Mouse (Mus musculus) stomach, embryonic 16.5 days (tissue): ENCODE measurements around the gene Hba-a1. TPM values are rescaled to one million over a fixed set of nuclear protein-coding genes. Genes with fewer than 3 reads are reported as not detected.

Experiments used
- ATAC-seq: fragments of 200-750 bp; cut with Nextera tagmentation; 2 replicates; pipeline ENCODE4 v1.8.0; 2017; ENCODE audit warnings: moderate number of reproducible peaks, moderate TSS enrichment; ENCODE audit not compliant: insufficient read depth, low FRiP score
- H3K27ac ChIP-seq: fragments of 300-500 bp; sonication (generic); 2 replicates; pipeline ENCODE4 v1.5.1; 2014; ENCODE audit warnings: low read length
- H3K27me3 ChIP-seq: fragments of 300-500 bp; sonication (generic); 2 replicates; pipeline ENCODE4 v1.6.1; 2014; ENCODE audit warnings: low read length, control low read depth, mixed read lengths; ENCODE audit not compliant: control insufficient read depth, insufficient read depth
- H3K36me3 ChIP-seq: fragments of 300-500 bp; sonication (generic); 2 replicates; pipeline ENCODE4 v1.6.1; 2014; ENCODE audit warnings: low read length; ENCODE audit not compliant: control insufficient read depth, insufficient read depth
- H3K4me1 ChIP-seq: fragments of 300-500 bp; sonication (generic); 2 replicates; pipeline ENCODE4 v1.6.1; 2014; ENCODE audit warnings: low read length, control low read depth, mixed read lengths; ENCODE audit not compliant: control insufficient read depth, insufficient read depth
- H3K4me2 ChIP-seq: fragments of 300-500 bp; sonication (generic); 2 replicates; pipeline ENCODE4 v1.6.1; 2014; ENCODE audit warnings: low read depth, low read length, mixed read lengths
- H3K4me3 ChIP-seq: fragments of 300-500 bp; sonication (generic); replicated peaks from 2 replicates; pipeline ENCODE4 v1.5.1; 2014; ENCODE audit warnings: mild to moderate bottlenecking, low read length
- H3K9ac ChIP-seq: fragments of 300-500 bp; sonication (generic); 2 replicates; pipeline ENCODE4 v1.6.1; 2014; ENCODE audit warnings: low read length
- H3K9me3 ChIP-seq: fragments of 300-500 bp; sonication (generic); replicated peaks from 2 replicates; pipeline ENCODE4 v1.6.1; 2016; ENCODE audit warnings: low read length, control low read depth; ENCODE audit not compliant: control insufficient read depth
- WGBS: fragments of 180-500 bp; shearing (Covaris S2); extraction: QIAGEN DNeasy Blood & Tissue Kit; methylation state at CpG from one replicate; pipeline ENCODE4 v1.1.7; 2014; 5-methylcytosine and 5-hydroxymethylcytosine counted together
- polyA plus RNA-seq: library from polyadenylated mRNA; unstranded; fragments of >200 nt; fragmentation: Nextera tagmentation; extraction: Ambion mirVana; gene quantifications from 2 replicates; pipeline ENCODE4 v1.2.1, GENCODE M21; 2015

Gene Hba-a1
- polyA plus RNA-seq, 1 experiment from 2014 or later: 5,672 TPM

GRCm38 (mm10) chr11:32316009-32316408 lies 32.7 kb downstream of the Hba-a1 start:
- Histone ChIP-seq H3K9ac (no peak overlapping the region), H3K9me3 (no peaks in the 10 kb centered on the region), H3K27ac (no peak overlapping the region), H3K27me3 (no peaks in the 10 kb centered on the region), H3K4me1 (no peaks in the 10 kb centered on the region), H3K4me2 (no peak overlapping the region), H3K4me3 (no peak overlapping the region), H3K36me3 (no peaks in the 10 kb centered on the region)
- WGBS: 84% methylated on average over 3 of the region's 3 CpGs
- ATAC-seq: no peak

- Histone ChIP-seq H3K36me3 (no peaks in the 10 kb centered on the region), H3K9ac (no peak overlapping the region), H3K27ac (no peak overlapping the region), H3K4me2 (no peak overlapping the region), H3K4me1 (no peaks in the 10 kb centered on the region; the same call in 1 of the 2 replicates), H3K27me3 (no peaks in the 10 kb centered on the region), H3K9me3 (no peaks in the 10 kb centered on the region), H3K4me3 (no peak overlapping the region)
- ATAC-seq: no peak; the same call in 1 of the 2 replicates
- WGBS: 62% methylated on average over 11 of the region's 11 CpGs
Observed at GRCm38 (mm10) chr11:32320507-32321195, 37.3 kb downstream of the Hba-a1 start.

DNA sequence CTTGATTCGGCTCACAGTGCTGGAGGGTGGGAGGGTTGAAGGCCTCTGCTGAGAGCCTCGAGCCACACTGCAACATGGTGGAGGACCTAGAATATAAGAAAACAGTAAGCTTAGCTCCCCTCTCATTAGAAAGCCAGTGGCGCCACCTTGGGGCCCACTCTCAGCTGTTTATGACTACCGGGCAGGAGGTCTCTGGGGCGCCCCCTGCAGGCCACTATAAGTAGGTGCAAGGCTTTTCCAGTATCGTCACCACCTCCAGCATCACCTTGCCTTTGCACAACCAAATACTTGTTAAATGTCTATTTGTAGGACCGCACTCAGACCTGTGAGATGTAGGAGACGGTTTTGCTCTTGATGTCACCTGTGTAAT lies 37.9 kb downstream of the Hba-a1 start:
- Histone ChIP-seq H3K9me3 (no peaks in the 10 kb centered on the region), H3K4me3 (no peak overlapping the region), H3K27ac (no peak overlapping the region), H3K4me2 (no peak overlapping the region), H3K4me1 (no peaks in the 10 kb centered on the region; the same call in 1 of the 2 replicates), H3K27me3 (no peaks in the 10 kb centered on the region), H3K36me3 (no peaks in the 10 kb centered on the region), H3K9ac (no peak overlapping the region)
- no peak; the same call in 1 of the 2 replicates for ATAC-seq
- 40% methylated on average over 8 of the region's 8 CpGs for WGBS

DNA sequence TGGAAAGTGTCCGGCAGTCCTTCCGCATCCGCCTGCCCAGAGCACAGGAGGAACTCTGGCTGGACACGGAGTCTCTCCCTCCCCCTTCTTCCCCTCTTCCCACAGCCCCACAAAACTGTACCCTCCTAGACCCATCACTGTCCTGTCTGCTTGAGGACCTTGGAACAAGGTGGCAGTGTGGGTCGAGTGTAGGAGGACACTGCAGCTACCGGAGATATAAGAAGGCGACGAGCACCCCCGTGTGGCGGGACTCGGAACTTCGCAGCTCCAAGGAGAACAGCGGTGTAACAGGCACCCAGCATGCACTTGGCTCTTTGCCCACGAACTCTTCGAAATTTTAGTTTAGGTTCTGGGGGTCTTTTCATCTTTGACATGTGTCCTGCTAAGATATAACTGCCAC lies 41.3 kb downstream of the Hba-a1 start:
- Histone ChIP-seq H3K4me3 (peak overlapping the region; percentile 40), H3K9me3 (no peaks in the 10 kb centered on the region), H3K27ac (no peak overlapping the region), H3K9ac (peak overlapping the region; percentile 60), H3K4me2 (peak overlapping the region; percentile 52), H3K27me3 (no peaks in the 10 kb centered on the region), H3K36me3 (no peaks in the 10 kb centered on the region), H3K4me1 (no peaks in the 10 kb centered on the region; the same call in 1 of the 2 replicates)
- 11% methylated on average over 15 of the region's 15 CpGs for WGBS
- ATAC-seq: peak; percentile 88

DNA sequence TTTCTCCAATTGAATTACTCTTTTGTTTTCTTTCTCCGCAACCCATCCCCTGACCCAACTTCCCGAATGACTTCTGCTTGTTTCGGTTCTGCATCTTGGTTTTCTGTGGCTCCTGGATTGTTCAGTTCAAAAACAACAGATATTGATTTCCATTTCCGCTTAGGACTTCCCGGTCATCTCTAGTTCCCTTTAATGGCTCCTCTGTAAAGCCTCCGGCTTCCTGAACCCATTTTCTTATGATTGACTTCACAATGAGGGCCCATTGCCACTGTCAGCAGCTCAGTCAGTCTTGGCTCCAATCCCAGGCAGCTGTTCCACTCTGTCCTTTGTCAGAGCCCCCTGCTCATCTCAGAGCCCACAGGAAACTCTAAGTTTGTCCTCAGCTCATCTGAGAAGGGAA lies 47.8 kb downstream of the Hba-a1 start:
- no peak for ATAC-seq
- Histone ChIP-seq H3K9ac (no peak overlapping the region), H3K4me3 (no peak overlapping the region), H3K27me3 (no peaks in the 10 kb centered on the region), H3K27ac (0 out of 2 replicates have a peak overlapping the region, but pooled peaks have one; percentile 14), H3K36me3 (no peaks in the 10 kb centered on the region), H3K4me1 (peaks cover 2% of the 10 kb centered on the region; the same call in 1 of the 2 replicates), H3K4me2 (peak overlapping the region; percentile 26; the same call in 1 of the 2 replicates), H3K9me3 (no peaks in the 10 kb centered on the region)
- WGBS: 44% methylated on average over 6 of the region's 6 CpGs

DNA sequence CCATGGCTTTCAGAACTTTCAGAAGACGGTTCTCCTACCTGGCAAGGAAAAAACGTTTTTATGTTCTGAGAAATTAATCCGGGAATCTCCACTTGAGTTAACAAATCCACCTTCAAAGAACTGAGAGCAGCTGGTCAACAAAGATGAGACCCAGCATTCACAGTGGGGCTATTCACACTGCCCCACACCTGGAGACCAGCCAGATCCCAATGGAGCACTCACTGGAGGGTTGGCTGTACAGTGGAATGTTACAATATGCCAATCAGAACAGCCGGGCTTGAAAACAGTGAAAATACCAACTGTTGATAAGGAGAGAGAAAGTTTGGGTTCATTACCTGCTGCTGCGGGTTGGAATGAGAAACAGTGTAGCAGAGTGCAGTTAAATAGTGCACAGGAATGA lies 48.5 kb downstream of the Hba-a1 start:
- WGBS: 39% methylated on average over 5 of the region's 5 CpGs
- H3K4me3 ChIP-seq: no peak overlapping the region
- H3K27ac ChIP-seq: no peak overlapping the region
- H3K9ac ChIP-seq: no peak overlapping the region
- no peak overlapping the region for H3K4me2 ChIP-seq
- H3K9me3 ChIP-seq: no peaks in the 10 kb centered on the region
- H3K27me3 ChIP-seq: no peaks in the 10 kb centered on the region
- peaks cover 2% of the 10 kb centered on the region; the same call in 1 of the 2 replicates for H3K4me1 ChIP-seq
- H3K36me3 ChIP-seq: no peaks in the 10 kb centered on the region
- no peak for ATAC-seq

DNA sequence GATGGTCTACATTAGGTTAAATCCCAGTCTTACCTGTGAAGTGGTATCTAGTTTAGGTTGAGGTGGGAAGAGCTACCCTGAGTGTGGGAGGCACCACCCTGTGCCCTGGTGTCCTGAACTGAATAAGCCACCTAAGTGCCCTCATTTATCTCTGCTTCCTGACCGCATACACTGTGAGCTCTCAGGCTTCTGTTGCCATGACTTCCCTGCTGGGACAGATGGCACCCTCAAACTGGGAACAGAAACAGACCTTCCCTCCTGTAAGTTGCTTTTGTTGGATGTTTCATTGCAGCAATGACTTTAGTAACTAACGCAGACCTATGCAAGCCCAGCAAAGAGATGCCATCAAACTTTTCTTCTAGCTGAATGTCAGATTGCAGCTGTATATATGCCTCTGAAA lies 49.9 kb downstream of the Hba-a1 start:
- Histone ChIP-seq H3K4me1 (peaks cover 2% of the 10 kb centered on the region; the same call in 1 of the 2 replicates), H3K36me3 (no peaks in the 10 kb centered on the region), H3K9ac (no peak overlapping the region), H3K27ac (no peak overlapping the region), H3K27me3 (no peaks in the 10 kb centered on the region), H3K4me2 (no peak overlapping the region), H3K4me3 (no peak overlapping the region), H3K9me3 (no peaks in the 10 kb centered on the region; the same call in 1 of the 2 replicates)
- no peak for ATAC-seq
- WGBS: 65% methylated on average over 2 of the region's 2 CpGs

Other genes starting within 250 kb of the Hba-a1 start
- 0.07 and 0.09 TPM in 2 replicates for gene Il9r, start 83.2 kb upstream of the Hba-a1 start, polyA plus RNA-seq
- gene Snrnp25, start 78.1 kb upstream of the Hba-a1 start, polyA plus RNA-seq: 44.9 and 47.5 TPM in 2 replicates
- 57.4 and 67.7 TPM in 2 replicates for gene Rhbdf1, start 61.2 kb upstream of the Hba-a1 start, polyA plus RNA-seq
- gene Mpg, start 57.0 kb upstream of the Hba-a1 start, polyA plus RNA-seq: 32.6 and 33.8 TPM in 2 replicates
- 36.8 and 37.6 TPM in 2 replicates for gene Nprl3, start 15.8 kb upstream of the Hba-a1 start, polyA plus RNA-seq
- gene Hba-x, start 7.1 kb upstream of the Hba-a1 start, polyA plus RNA-seq: 11.6 and 16.3 TPM in 2 replicates
- gene Hbq1b, start 3.5 kb downstream of the Hba-a1 start, polyA plus RNA-seq: 3.3 and 5.5 TPM in 2 replicates
- gene Hba-a2, start 13.0 kb downstream of the Hba-a1 start, polyA plus RNA-seq: 13,147 and 13,964 TPM in 2 replicates
- gene Hbq1a, start 16.6 kb downstream of the Hba-a1 start, polyA plus RNA-seq: 0.62 and 1.2 TPM in 2 replicates
- gene Sh3pxd2b, start 64.3 kb downstream of the Hba-a1 start, polyA plus RNA-seq: 21.3 and 21.5 TPM in 2 replicates
- gene Ubtd2, start 171.9 kb downstream of the Hba-a1 start, polyA plus RNA-seq: 39.2 and 40.3 TPM in 2 replicates
- 0.70 and 0.87 TPM in 2 replicates for gene Efcab9, start 248.6 kb downstream of the Hba-a1 start, polyA plus RNA-seq
- gene Stk10, start 249.8 kb downstream of the Hba-a1 start, polyA plus RNA-seq: 4.2 TPM in 2 replicates